11 mouse cellular contexts compared by ENCODE assay signal in genomic region chr13:73262336-73263127, GRCm38 (mm10). TPM values are rescaled to one million over a fixed set of nuclear protein-coding genes. Genes with fewer than 3 reads are reported as not detected.
A peak's percentile ranks its signal among the peaks of the same experiment; 100 is the strongest.
DNase-seq lines count a peak whose midpoint lies in the region; ATAC-seq and TF ChIP-seq lines count a peak whose summit lies in the region.
"Had no signal": no experiment of that assay in that cellular context is flagged by ENCODE, and none has a peak within 500 bp of the region (broad histone marks: within the 10 kb centered on the region; RNA-seq: fewer than 3 reads in every experiment).

No protein-coding gene starts in this region.

- no peaks in the 10 kb centered on the region for H3K9me3 ChIP-seq in midbrain, embryonic 10.5 days (replicated peaks)
- H3K9me3 ChIP-seq in midbrain, postnatal 0 days (ENCODE audit: low read length) = no peaks in the 10 kb centered on the region
- no peaks in the 10 kb centered on the region for H3K9me3 ChIP-seq in limb, embryonic 13.5 days
- no peaks in the 10 kb centered on the region for H3K9me3 ChIP-seq in stomach, postnatal 0 days (ENCODE audit: control insufficient read depth, low read length)

- no peaks in the 10 kb centered on the region for H3K4me1 ChIP-seq in heart, adult 2 months (ENCODE audit: control insufficient read depth, insufficient read depth, low read length)
- H3K4me1 ChIP-seq in midbrain, embryonic 10.5 days = peaks cover 68% of the 10 kb centered on the region
- H3K4me1 ChIP-seq in midbrain, postnatal 0 days (ENCODE audit: insufficient read depth, low read length) = peaks cover 8% of the 10 kb centered on the region; the same call in 1 of the 2 replicates
- H3K4me1 ChIP-seq in limb, embryonic 13.5 days = peaks cover 32% of the 10 kb centered on the region
- H3K4me1 ChIP-seq in stomach, postnatal 0 days (replicated peaks; ENCODE audit: control insufficient read depth, insufficient read depth) = no peaks in the 10 kb centered on the region

- 9% methylated on average over 24 of the region's 24 CpGs for WGBS in heart, adult 2 months
- WGBS in midbrain, embryonic 10.5 days = 2% methylated on average over 24 of the region's 24 CpGs
- 6% methylated on average over 24 of the region's 24 CpGs for WGBS in midbrain, postnatal 0 days
- WGBS in limb, embryonic 13.5 days = 2% methylated on average over 24 of the region's 24 CpGs
- 6% methylated on average over 24 of the region's 24 CpGs for WGBS in stomach, postnatal 0 days

- TF ChIP-seq EP300 in heart, adult 2 months (IDR thresholded peaks at IDR 0.05; ENCODE audit: insufficient read depth, low read depth, low read length) = no peak
- TF ChIP-seq EP300 in stomach, postnatal 0 days (optimal IDR thresholded peaks at IDR 0.05) = no peak

- DNase-seq in heart, adult 2 months = no peak
- DNase-seq in heart, adult 18-20 months = no peak
- peak; percentile 41 for DNase-seq in midbrain, embryonic 10.5 days (ENCODE audit: low spot score)
- DNase-seq in midbrain, postnatal 0 days (ENCODE audit: low spot score) = no peak
- DNase-seq in stomach, postnatal 0 days (ENCODE audit: low spot score) = no peak
- DNase-seq in retina, embryonic 14.5 days (ENCODE audit: low spot score) = no peak
- DNase-seq: adrenal gland, adult 2 months; lung, postnatal 4 days had no signal

- no peaks in the 10 kb centered on the region for H3K79me2 ChIP-seq in heart, adult 2 months (replicated peaks; ENCODE audit: control insufficient read depth, insufficient read depth, low read length)

- no peak for ATAC-seq in midbrain, postnatal 0 days (ENCODE audit: low FRiP score)
- ATAC-seq in limb, embryonic 13.5 days (ENCODE audit: low FRiP score, low read depth) = no peak
- no peak for ATAC-seq in stomach, postnatal 0 days (ENCODE audit: low FRiP score, low TSS enrichment)
- no peak for ATAC-seq in erythroblast, adult 5-6 weeks (replicated peaks; ENCODE audit: low FRiP score, poor library complexity, severe bottlenecking)

- TF ChIP-seq CTCF in heart, adult 2 months (IDR thresholded peaks at IDR 0.05) = no peak
- no peak for TF ChIP-seq CTCF in midbrain, postnatal 0 days (IDR thresholded peaks at IDR 0.05)
- no peak for TF ChIP-seq CTCF in stomach, postnatal 0 days (IDR thresholded peaks at IDR 0.05; ENCODE audit: low read depth)

- peak overlapping the region; percentile 66 for H3K9ac ChIP-seq in heart, adult 2 months (ENCODE audit: low read depth, low read length)
- no peak overlapping the region for H3K9ac ChIP-seq in midbrain, postnatal 0 days (replicated peaks; ENCODE audit: low read length, poor library complexity, severe bottlenecking)
- H3K9ac ChIP-seq in limb, embryonic 13.5 days = no peak overlapping the region
- H3K9ac ChIP-seq in stomach, postnatal 0 days (ENCODE audit: low read length) = no peak overlapping the region

- peak overlapping the region; percentile 17 for H3K4me3 ChIP-seq in heart, adult 2 months
- H3K4me3 ChIP-seq in midbrain, embryonic 10.5 days = peak overlapping the region; percentile 41
- no peak overlapping the region for H3K4me3 ChIP-seq in midbrain, postnatal 0 days (ENCODE audit: low read depth, low read length)
- peak overlapping the region; percentile 17 for H3K4me3 ChIP-seq in limb, embryonic 13.5 days
- H3K4me3 ChIP-seq in stomach, postnatal 0 days (ENCODE audit: low read depth, low read length) = peak overlapping the region; percentile 15

- intact Hi-C loops in heart, adult 2 months (cut with DNase I) = loop anchor here (2.0 to 5.0 kb wide), 2 partner anchors 64 to 90 kb away; no protein-coding TSS in a partner anchor

- H3K36me3 ChIP-seq in heart, adult 2 months (ENCODE audit: control insufficient read depth, insufficient read depth, low read length) = no peaks in the 10 kb centered on the region
- no peaks in the 10 kb centered on the region for H3K36me3 ChIP-seq in midbrain, embryonic 10.5 days
- H3K36me3 ChIP-seq in midbrain, postnatal 0 days (ENCODE audit: insufficient read depth, low read length) = no peaks in the 10 kb centered on the region
- no peaks in the 10 kb centered on the region for H3K36me3 ChIP-seq in limb, embryonic 13.5 days
- H3K36me3 ChIP-seq in stomach, postnatal 0 days (ENCODE audit: control insufficient read depth, insufficient read depth, low read length) = no peaks in the 10 kb centered on the region

- H3K27ac ChIP-seq in heart, adult 2 months = peak overlapping the region; percentile 87
- H3K27ac ChIP-seq in midbrain, embryonic 10.5 days (replicated peaks) = no peak overlapping the region
- no peak overlapping the region for H3K27ac ChIP-seq in midbrain, postnatal 0 days (ENCODE audit: low read depth, low read length)
- H3K27ac ChIP-seq in limb, embryonic 13.5 days = no peak overlapping the region
- H3K27ac ChIP-seq in stomach, postnatal 0 days (replicated peaks) = no peak overlapping the region

- TF ChIP-seq POLR2A in heart, adult 2 months (IDR thresholded peaks at IDR 0.05; ENCODE audit: insufficient read depth, low read depth, low read length) = no peak

- no peak overlapping the region; the same call in 1 of the 2 replicates for H3K4me2 ChIP-seq in midbrain, postnatal 0 days (ENCODE audit: low read depth, low read length, poor library complexity, severe bottlenecking)
- H3K4me2 ChIP-seq in limb, embryonic 13.5 days (replicated peaks) = peak overlapping the region; percentile 83
- H3K4me2 ChIP-seq in stomach, postnatal 0 days (replicated peaks; ENCODE audit: low read depth) = peak overlapping the region; percentile 31

- peaks cover 6% of the 10 kb centered on the region for H3K27me3 ChIP-seq in heart, adult 2 months (ENCODE audit: control insufficient read depth, insufficient read depth, low read length)
- H3K27me3 ChIP-seq in midbrain, embryonic 10.5 days (ENCODE audit: low read depth, poor library complexity, severe bottlenecking) = peaks cover 100% of the 10 kb centered on the region
- peaks cover 83% of the 10 kb centered on the region for H3K27me3 ChIP-seq in midbrain, postnatal 0 days (ENCODE audit: insufficient read depth, low read length)
- peaks cover 100% of the 10 kb centered on the region for H3K27me3 ChIP-seq in limb, embryonic 13.5 days
- H3K27me3 ChIP-seq in stomach, postnatal 0 days (ENCODE audit: control insufficient read depth, insufficient read depth, low read length) = peaks cover 56% of the 10 kb centered on the region

RNA-seq across cellular contexts. Expression of gene Irx4, which starts 2.3 kb away (rescaled TPM):
- 10 to 100 TPM; 26.5 to 30.9 TPM for total RNA-seq in heart, adult 2 months (2021)
- polyA plus RNA-seq in heart, adult 2 months (2012; rRNA removed) = 15.6 and 19.8 TPM in 2 replicates
- total RNA-seq in heart, adult 18-20 months (2021) = 10 to 100 TPM; 19.8 to 28.7 TPM
- polyA plus RNA-seq in midbrain, embryonic 10.5 days (2016; fragmentation: Nextera tagmentation; extraction: Ambion mirVana) = 1.3 and 1.7 TPM in 2 replicates
- total RNA-seq in midbrain, postnatal 0 days (2014; rRNA removed) = 2.8 and 2.9 TPM in 2 replicates
- polyA plus RNA-seq in midbrain, postnatal 0 days (2015; fragmentation: Nextera tagmentation; extraction: Ambion mirVana) = 0.63 and 1.0 TPM in 2 replicates
- polyA plus RNA-seq in limb, embryonic 13.5 days (2015; fragmentation: Nextera tagmentation; extraction: Ambion mirVana) = 7.0 and 7.6 TPM in 2 replicates
- polyA plus RNA-seq in stomach, postnatal 0 days (2015; fragmentation: Nextera tagmentation; extraction: Ambion mirVana) = not detected in 2 replicates
- not detected in 2 replicates for total RNA-seq in erythroblast, adult 5-6 weeks (2015; ENCODE audit: low replicate concordance)
- not detected in 2 replicates for total RNA-seq in erythroblast, adult 5-6 weeks (2017; ENCODE audit: low replicate concordance)
- total RNA-seq: adrenal gland, adult 2 months had no signal
- polyA plus RNA-seq: adrenal gland, adult 2 months; C2C12 had no signal
